Mouse (Mus musculus): ENCODE data around the gene Gm28576.
"Not testable (repeated sequence)": the region's sequence is repeated elsewhere in the genome, so short reads cannot be mapped to it uniquely, and the experiment has no call there.

Gene Gm28576

GRCm38 (mm10) chrY:7722641-7723040 lies at the start of gene Gm28576:
TSS of gene Gm28576 (plus strand) at chrY:7722941.
- not testable (repeated sequence) for DNase-seq

Measured in cerebellum, postnatal 10 days (tissue).